Mouse (Mus musculus): ENCODE results near the gene Ccnd3.

The Ccnd3 gene

GRCm38 (mm10) chr17:47516232-47516631 is 11.4 kb downstream of the Ccnd3 start:
- no peak for DNase-seq

- peak; percentile 25 for DNase-seq
Observed at GRCm38 (mm10) chr17:47518205-47518604, 13.4 kb downstream of the Ccnd3 start.

GRCm38 (mm10) chr17:47521551-47522258 is 16.9 kb downstream of the Ccnd3 start:
- DNase-seq, result peak; percentile 33

- no peak for DNase-seq
Observed at GRCm38 (mm10) chr17:47522536-47522935, 17.7 kb downstream of the Ccnd3 start.

GRCm38 (mm10) chr17:47523211-47523682 is 18.4 kb downstream of the Ccnd3 start:
- DNase-seq, result no peak

- no peak for DNase-seq
Observed at GRCm38 (mm10) chr17:47524055-47524454, 19.2 kb downstream of the Ccnd3 start.

GRCm38 (mm10) chr17:47524991-47525390 is 20.1 kb downstream of the Ccnd3 start:
- DNase-seq, result no peak

GRCm38 (mm10) chr17:47526856-47527520 is 22.1 kb downstream of the Ccnd3 start:
- DNase-seq, result no peak

GRCm38 (mm10) chr17:47527581-47528300 is 22.9 kb downstream of the Ccnd3 start:
- DNase-seq, result no peak

GRCm38 (mm10) chr17:47528919-47529318 is 24.1 kb downstream of the Ccnd3 start:
- no peak for DNase-seq

- no peak for DNase-seq
Observed at GRCm38 (mm10) chr17:47529595-47529994, 24.7 kb downstream of the Ccnd3 start.

- DNase-seq, result no peak
Observed at GRCm38 (mm10) chr17:47531387-47531818, 26.6 kb downstream of the Ccnd3 start.

GRCm38 (mm10) chr17:47532364-47532763 is 27.5 kb downstream of the Ccnd3 start:
- DNase-seq, result no peak

GRCm38 (mm10) chr17:47533691-47534090 is 28.8 kb downstream of the Ccnd3 start:
- no peak for DNase-seq

- DNase-seq, result no peak
Observed at GRCm38 (mm10) chr17:47535812-47536236, 31.0 kb downstream of the Ccnd3 start.

GRCm38 (mm10) chr17:47538049-47538448 is 33.2 kb downstream of the Ccnd3 start:
- no peak for DNase-seq

- DNase-seq, result no peak
Observed at GRCm38 (mm10) chr17:47539128-47539527, 34.3 kb downstream of the Ccnd3 start.

GRCm38 (mm10) chr17:47542061-47542460 is 37.2 kb downstream of the Ccnd3 start:
- DNase-seq, result no peak

- no peak for DNase-seq
Observed at GRCm38 (mm10) chr17:47543051-47543650, 38.3 kb downstream of the Ccnd3 start.

GRCm38 (mm10) chr17:47545154-47545553 is 40.3 kb downstream of the Ccnd3 start:
- DNase-seq, result no peak

GRCm38 (mm10) chr17:47545861-47546331 is 41.0 kb downstream of the Ccnd3 start:
- no peak for DNase-seq

- no peak for DNase-seq
Observed at GRCm38 (mm10) chr17:47551049-47551448, 46.2 kb downstream of the Ccnd3 start.

- no peak for DNase-seq
Observed at GRCm38 (mm10) chr17:47552994-47553393, 48.1 kb downstream of the Ccnd3 start.

Measured in kidney, adult 11 months (tissue).